Mouse (Mus musculus) large intestine, adult 2 months (tissue): ENCODE measurements around the gene Rps29. TPM values are rescaled to one million over a fixed set of nuclear protein-coding genes. Genes with fewer than 3 reads are reported as not detected.

Experiments
- DNase-seq: peaks from one replicate; pipeline ENCODE4 v3.0.0-alpha.2; 2012; ENCODE audit warnings: low read depth, low spot score
- WGBS: fragments of 180-500 bp; shearing (Covaris S2); methylation state at CpG from one replicate; pipeline ENCODE4 v1.1.7; 2018; 5-methylcytosine and 5-hydroxymethylcytosine counted together
- polyA plus RNA-seq: library from polyadenylated mRNA; depleted of rRNA; stranded (reverse); fragments of >200 nt; gene quantifications from 2 replicates; pipeline ENCODE4 v1.2.3, GENCODE M21; 2012; rRNA removed

Gene Rps29
- polyA plus RNA-seq: 1,845 and 1,948 TPM in 2 replicates

- peak; percentile 94 for DNase-seq
- under 1% methylated on average over 59 of the region's 68 CpGs for WGBS
These were observed at the start of gene Rps29 for GRCm38 (mm10) chr12:69158765-69159577. Gene Rps29 (minus strand): TSS chr12:69159186.

- WGBS: 94% methylated on average over 2 of the region's 2 CpGs
- DNase-seq: no peak
These were observed 49.5 kb upstream of the Rps29 start for GRCm38 (mm10) chr12:69208520-69208919.

GRCm38 (mm10) chr12:69207926-69208325 is 48.9 kb upstream of the Rps29 start:
- no peak for DNase-seq
- 94% methylated on average over 7 of the region's 7 CpGs for WGBS

GRCm38 (mm10) chr12:69207396-69207795 is 48.4 kb upstream of the Rps29 start:
- 94% methylated on average over 8 of the region's 8 CpGs for WGBS
- DNase-seq: no peak

DNA sequence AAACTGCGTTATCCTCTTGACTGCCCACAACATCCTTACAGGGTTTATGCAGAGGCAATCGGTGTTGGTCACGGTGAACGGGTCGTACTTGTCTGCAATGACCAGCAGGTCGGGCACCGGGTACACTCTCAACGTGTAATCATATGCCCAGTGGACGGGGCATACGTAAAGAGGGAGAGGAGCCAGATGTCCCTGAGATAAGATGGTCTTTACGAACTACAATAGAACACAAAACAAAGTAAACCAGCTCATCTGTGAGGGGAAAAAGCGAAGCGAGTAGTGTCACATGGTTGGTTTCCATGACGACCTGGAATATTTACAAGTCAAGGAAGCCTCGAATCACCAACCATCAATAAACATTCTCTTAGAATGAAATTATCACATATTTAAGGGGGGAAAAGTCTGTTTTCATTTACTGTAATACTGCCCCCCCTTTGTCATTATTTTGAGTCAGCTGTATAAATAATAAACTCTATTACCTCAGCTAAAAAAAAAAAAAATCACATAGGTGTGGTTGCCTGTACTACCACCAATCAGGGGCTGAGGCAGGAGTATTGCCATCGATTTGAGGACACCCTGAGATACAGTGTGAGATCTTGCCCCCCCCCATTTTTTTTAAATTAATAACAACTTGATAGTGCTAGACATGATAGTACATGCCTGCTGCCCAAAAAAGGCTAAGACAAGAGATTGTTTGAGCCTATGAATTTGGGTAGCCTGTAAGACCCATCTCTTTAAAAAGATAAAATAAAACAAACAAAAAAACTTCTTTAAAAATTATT is 45.3 kb upstream of the Rps29 start, which contains the start of gene Gm49384:
Gene Gm49384 (minus strand): TSS at position 216 of the 782 bp plus-strand sequence.
- no peak for DNase-seq
- 80% methylated on average over 16 of the region's 16 CpGs for WGBS

DNA sequence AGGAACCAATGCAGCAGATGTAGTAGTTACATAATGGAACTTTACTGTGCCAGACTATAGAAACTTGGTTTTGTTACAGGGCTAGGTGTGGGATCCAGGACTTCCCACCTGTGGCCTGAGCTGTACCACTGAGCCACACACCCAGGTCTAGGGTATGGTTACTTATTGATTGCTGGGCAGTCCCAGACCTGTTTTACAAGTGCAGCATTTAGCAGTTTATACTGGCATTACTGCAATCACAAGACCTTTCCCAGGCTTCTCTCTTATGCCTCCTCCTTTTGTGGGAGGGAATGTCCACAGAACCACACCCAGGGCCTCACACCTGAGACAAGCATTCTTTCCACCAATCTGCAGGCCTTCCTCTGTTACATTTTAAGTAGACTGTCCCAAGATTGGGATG is 40.0 kb upstream of the Rps29 start:
- peak; percentile 58 for DNase-seq

GRCm38 (mm10) chr12:69198164-69198535 is 39.2 kb upstream of the Rps29 start, which contains the start of gene Dnaaf2:
Gene Dnaaf2 (minus strand): TSS chr12:69198429.
- under 1% methylated on average over 18 of the region's 18 CpGs for WGBS
- DNase-seq: no peak

DNA sequence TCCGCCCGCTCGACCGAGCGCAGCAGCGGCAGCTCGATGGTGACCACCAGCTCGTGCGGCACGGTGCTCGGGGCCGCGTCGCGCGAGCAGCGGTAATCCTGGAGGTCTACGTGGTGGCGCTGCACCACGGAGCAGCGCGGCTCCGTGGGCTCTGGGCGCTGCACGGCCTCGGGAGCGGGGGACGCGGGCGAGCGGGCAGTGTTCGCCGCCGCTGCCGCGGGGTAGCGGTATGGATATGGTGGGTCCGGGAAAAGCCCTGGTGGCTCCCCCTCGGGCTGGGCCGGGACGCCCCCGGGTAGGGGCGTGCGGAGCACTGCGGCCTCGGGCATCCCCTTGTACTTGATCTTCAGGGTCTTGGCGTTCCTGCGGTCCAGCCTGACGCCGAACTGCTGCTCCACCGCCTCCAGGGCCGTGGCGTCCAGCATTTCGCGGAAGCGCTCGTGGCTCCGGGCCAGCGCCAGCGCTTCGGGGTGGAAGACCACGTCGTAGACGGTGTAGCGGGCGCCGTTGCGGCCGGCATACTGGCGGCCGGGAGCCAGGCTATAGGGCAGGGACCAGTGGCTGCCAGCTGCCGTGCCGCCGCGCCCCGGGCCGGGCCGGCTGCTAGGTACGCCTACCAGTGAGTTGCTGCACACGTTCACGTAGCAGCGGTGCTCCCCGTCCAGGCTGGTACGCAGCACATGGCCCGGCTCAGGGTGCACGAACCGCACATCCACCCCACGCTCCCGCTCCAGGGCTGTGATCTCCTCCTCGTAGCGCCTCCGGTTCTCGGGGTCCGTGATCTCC is 38.6 kb upstream of the Rps29 start:
- under 1% methylated on average over 94 of the region's 94 CpGs for WGBS
- no peak for DNase-seq

- WGBS: under 1% methylated on average over 75 of the region's 75 CpGs
- no peak for DNase-seq
These were observed 37.7 kb upstream of the Rps29 start, which contains the start of gene Gm49383 for GRCm38 (mm10) chr12:69196444-69197377. Gene Gm49383 (minus strand): TSS chr12:69197104.

DNA sequence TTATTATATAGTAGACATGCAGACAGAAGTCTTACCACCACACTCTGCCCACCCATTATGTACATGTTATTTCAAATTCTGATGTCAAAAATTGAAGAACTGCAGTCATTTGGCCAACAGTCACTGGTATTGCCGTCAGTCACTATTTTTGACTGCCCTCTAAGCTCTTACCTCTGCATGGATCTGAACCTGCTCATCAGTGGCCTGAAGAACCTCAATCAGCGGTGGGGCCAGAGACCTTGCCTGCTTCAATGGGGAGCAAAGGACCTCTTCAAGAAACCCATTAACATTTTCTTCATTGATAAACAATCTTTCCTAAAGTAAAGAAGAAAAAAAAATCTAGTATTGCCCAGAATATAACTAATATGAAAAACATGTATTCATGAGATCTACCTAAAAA is 33.7 kb upstream of the Rps29 start:
- DNase-seq: no peak
- WGBS: 86% methylated on average over 2 of the region's 2 CpGs

GRCm38 (mm10) chr12:69191396-69191795 is 32.4 kb upstream of the Rps29 start:
- no peak for DNase-seq

GRCm38 (mm10) chr12:69190522-69190921 is 31.5 kb upstream of the Rps29 start:
- 97% methylated on average over 1 of the region's 1 CpGs for WGBS
- DNase-seq: no peak

More at GRCm38 (mm10) chr12:69191396-69191795, 32.4 kb upstream of the Rps29 start:
- 92% methylated on average over 5 of the region's 5 CpGs for WGBS

- 82% methylated on average over 9 of the region's 9 CpGs for WGBS
- DNase-seq: no peak
These were observed 31.1 kb upstream of the Rps29 start for GRCm38 (mm10) chr12:69190074-69190473.

GRCm38 (mm10) chr12:69186811-69187471 is 28.0 kb upstream of the Rps29 start:
- no peak for DNase-seq
- 26% methylated on average over 5 of the region's 5 CpGs for WGBS

DNA sequence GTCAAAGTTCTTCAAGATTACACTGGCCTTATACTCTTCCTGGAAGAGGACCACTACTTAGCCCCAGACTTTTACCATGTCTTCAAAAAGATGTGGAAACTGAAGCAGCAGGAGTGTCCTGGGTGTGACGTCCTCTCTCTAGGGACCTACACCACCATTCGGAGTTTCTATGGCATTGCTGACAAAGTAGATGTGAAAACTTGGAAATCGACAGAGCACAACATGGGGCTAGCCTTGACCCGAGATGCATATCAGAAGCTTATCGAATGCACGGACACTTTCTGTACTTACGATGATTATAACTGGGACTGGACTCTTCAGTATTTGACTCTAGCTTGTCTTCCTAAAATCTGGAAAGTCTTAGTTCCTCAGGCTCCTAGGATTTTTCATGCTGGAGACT is 26.4 kb upstream of the Rps29 start:
- no peak for DNase-seq
- 45% methylated on average over 7 of the region's 7 CpGs for WGBS

DNA sequence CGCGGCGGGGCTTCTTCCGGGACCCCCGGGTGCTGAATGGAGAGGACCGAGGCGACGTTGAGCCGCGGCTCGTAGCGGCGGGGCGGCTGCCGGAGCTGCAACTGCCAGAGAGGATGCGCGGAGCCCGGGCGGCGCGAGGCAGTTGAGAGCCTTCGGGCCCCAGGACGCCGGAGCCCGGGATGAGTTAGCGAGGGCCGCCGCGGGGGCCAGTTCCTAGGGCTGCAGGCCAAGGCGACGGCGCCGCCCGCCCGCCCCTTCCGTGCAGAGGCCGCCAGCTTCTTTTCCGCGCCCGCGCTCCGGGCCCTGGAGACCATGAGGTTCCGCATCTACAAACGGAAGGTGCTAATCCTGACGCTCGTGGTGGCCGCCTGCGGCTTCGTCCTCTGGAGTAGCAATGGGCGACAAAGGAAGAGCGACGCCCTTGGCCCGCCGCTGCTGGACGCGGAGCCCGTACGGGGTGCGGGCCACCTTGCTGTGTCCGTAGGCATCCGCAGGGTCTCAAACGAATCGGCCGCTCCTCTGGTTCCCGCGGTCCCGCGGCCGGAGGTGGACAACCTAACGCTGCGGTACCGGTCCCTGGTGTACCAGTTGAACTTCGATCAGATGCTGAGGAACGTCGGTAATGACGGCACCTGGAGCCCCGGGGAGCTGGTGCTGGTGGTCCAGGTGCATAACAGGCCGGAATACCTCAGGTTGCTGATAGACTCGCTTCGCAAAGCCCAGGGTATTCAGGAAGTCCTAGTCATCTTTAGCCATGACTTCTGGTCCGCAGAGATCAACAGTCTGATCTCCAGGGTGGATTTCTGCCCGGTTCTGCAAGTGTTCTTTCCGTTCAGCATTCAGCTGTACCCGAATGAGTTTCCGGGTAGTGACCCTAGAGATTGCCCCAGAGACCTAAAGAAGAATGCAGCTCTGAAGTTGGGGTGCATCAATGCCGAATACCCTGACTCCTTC is 25.6 kb upstream of the Rps29 start:
- 1% methylated on average over 82 of the region's 86 CpGs for WGBS
- DNase-seq: no peak

DNA sequence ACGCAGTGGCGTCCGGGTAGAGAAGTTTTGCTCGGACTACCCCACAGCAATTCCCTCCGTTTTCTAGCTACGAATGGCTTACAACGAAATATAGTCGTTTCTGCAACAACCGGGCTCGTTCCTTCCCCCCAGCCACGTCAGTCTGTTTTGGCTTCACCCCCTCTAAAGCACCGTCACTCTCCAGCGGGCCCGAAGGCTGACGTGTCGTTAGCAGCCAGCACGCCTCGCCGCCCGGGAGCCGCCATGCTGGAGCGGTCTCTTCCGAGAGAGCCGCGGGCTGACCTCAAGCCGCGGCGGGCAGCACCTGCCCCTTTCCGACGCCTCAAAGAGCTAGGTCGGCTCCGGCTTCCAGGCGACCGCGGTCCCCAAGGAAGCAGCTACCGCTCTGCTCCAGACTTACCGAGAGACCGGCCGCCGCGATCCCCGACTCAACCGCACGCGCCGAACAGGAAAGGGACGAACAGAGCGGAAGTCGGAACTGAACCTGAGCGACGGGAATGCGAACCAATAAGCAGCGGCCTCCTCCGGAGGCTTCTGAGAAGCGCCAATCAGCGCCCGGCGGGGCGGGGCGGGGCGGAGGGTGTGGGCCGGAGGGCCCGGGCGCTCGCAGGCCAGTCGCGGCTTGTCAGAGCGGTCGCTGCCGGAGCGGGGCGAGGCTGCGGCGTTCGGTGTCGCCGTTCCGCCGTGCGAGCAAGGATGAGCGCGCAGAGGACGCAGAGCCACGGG is 24.8 kb upstream of the Rps29 start, which contains the start of the genes Rpl36al and Mgat2:
Gene Rpl36al (minus strand): TSS at position 501 of the 726 bp plus-strand sequence.
Gene Mgat2 (plus strand): TSS at position 575 of the 726 bp plus-strand sequence.
- peak; percentile 93 for DNase-seq
- WGBS: under 1% methylated on average over 83 of the region's 84 CpGs
